Mouse (Mus musculus) midbrain, embryonic 14.5 days (tissue): ENCODE measurements around the gene Tpk1. TPM values are rescaled to one million over a fixed set of nuclear protein-coding genes. Genes with fewer than 3 reads are reported as not detected.
"Not testable (repeated sequence)": the region's sequence is repeated elsewhere in the genome, so short reads cannot be mapped to it uniquely, and the experiment has no call there.

Experiments used
- ATAC-seq: fragments of 200-750 bp; cut with Nextera tagmentation; 2 replicates; pipeline ENCODE4 v1.8.0; 2017; ENCODE audit warnings: moderate number of reproducible peaks, moderate library complexity; ENCODE audit not compliant: low FRiP score, low TSS enrichment
- DNase-seq: peaks from one replicate; pipeline ENCODE4 v3.0.0-alpha.2; 2015
- H3K27ac ChIP-seq: fragments of 300-500 bp; sonication (generic); replicated peaks from 2 replicates; pipeline ENCODE4 v1.5.1; 2014; ENCODE audit warnings: mild to moderate bottlenecking, low read depth, low read length, moderate library complexity
- H3K27me3 ChIP-seq: fragments of 300-500 bp; sonication (generic); 2 replicates; pipeline ENCODE4 v1.6.1; 2014; ENCODE audit warnings: low read length, control low read depth, mixed read lengths; ENCODE audit not compliant: control insufficient read depth, insufficient read depth
- H3K36me3 ChIP-seq: fragments of 300-500 bp; sonication (generic); 2 replicates; pipeline ENCODE4 v1.6.1; 2014; ENCODE audit warnings: low read length, control low read depth; ENCODE audit not compliant: control insufficient read depth, insufficient read depth
- H3K4me1 ChIP-seq: fragments of 300-500 bp; sonication (generic); 2 replicates; pipeline ENCODE4 v1.6.1; 2014; ENCODE audit warnings: mild to moderate bottlenecking, antibody characterized with exemption, low read length, control low read depth; ENCODE audit not compliant: control insufficient read depth, insufficient read depth
- H3K4me2 ChIP-seq: fragments of 300-500 bp; sonication (generic); 2 replicates; pipeline ENCODE4 v1.6.1; 2014; ENCODE audit warnings: mild to moderate bottlenecking, low read length, moderate library complexity
- H3K4me3 ChIP-seq: fragments of 300-500 bp; sonication (generic); replicated peaks from 2 replicates; pipeline ENCODE4 v1.5.1; 2014; ENCODE audit warnings: low read depth, low read length
- H3K9ac ChIP-seq: fragments of 300-500 bp; sonication (generic); replicated peaks from 2 replicates; pipeline ENCODE4 v1.6.1; 2014; ENCODE audit warnings: mild to moderate bottlenecking, low read length, moderate library complexity
- H3K9me3 ChIP-seq: fragments of 300-500 bp; sonication (generic); 2 replicates; pipeline ENCODE4 v1.6.1; 2016; ENCODE audit warnings: low read length, control low read depth, mixed read lengths; ENCODE audit not compliant: control insufficient read depth
- WGBS: fragments of 180-500 bp; shearing (Covaris S2); extraction: QIAGEN DNeasy Blood & Tissue Kit; methylation state at CpG from one replicate; pipeline ENCODE4 v1.1.7; 2014; 5-methylcytosine and 5-hydroxymethylcytosine counted together
- polyA plus RNA-seq: library from polyadenylated mRNA; unstranded; fragments of >200 nt; fragmentation: Nextera tagmentation; extraction: Ambion mirVana; gene quantifications from 2 replicates; pipeline ENCODE4 v1.2.1, GENCODE M21; 2014

Tpk1 gene
- polyA plus RNA-seq, 1 experiment from 2014 or later, result 6.9 TPM

DNA sequence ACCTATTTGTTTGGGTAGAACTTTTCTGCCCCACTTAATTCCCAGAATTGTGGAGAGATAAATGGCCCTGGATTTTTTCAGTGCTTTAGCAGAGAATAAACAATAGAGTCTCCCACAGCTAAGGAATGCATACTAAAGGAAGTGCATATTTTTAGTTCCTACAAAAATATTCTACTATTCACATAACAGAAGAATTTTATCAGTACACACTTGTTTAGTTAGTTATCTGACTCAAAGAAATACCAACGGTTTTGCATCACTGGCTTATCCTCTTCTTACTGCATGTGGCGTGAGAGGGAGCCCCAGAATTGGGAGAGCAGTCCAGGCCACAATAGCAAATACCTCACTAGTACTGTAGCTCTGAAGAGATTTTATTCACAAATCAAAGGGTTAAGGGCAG lies 141.1 kb downstream of the Tpk1 start:
- Histone ChIP-seq H3K4me2 (no peak overlapping the region), H3K4me3 (no peak overlapping the region), H3K4me1 (no peaks in the 10 kb centered on the region), H3K27ac (no peak overlapping the region), H3K27me3 (no peaks in the 10 kb centered on the region), H3K9me3 (no peaks in the 10 kb centered on the region), H3K36me3 (no peaks in the 10 kb centered on the region), H3K9ac (no peak overlapping the region)
- 80% methylated on average over 2 of the region's 2 CpGs for WGBS
- ATAC-seq, result no peak
- DNase-seq, result no peak

DNA sequence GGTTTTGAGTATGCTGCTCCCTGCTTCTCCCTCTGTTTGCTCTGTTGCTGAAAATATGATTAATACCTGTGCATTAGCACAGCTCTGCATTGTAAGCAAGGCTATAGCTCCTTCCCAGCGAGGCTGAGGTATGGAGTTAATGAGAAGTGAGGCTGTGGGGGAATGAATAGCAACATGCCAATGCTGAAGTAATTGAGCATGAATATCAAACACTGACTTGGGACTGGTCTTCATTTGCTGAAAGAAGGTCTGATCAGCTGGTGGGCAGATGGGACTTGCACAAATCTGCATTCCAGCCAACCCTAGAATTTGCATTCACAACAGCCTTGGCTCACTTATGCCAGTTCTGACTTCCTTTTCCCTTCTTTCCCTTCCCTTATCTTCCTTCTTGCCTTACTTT lies 144.0 kb downstream of the Tpk1 start:
- 47% methylated on average over 1 of the region's 1 CpGs for WGBS
- H3K4me3 ChIP-seq, result no peak overlapping the region
- H3K36me3 ChIP-seq, result no peaks in the 10 kb centered on the region
- H3K4me1 ChIP-seq, result no peaks in the 10 kb centered on the region
- ATAC-seq (no peak), DNase-seq (peak; percentile 22)
- H3K27me3 ChIP-seq, result no peaks in the 10 kb centered on the region
- no peak overlapping the region for H3K4me2 ChIP-seq
- no peaks in the 10 kb centered on the region for H3K9me3 ChIP-seq
- H3K27ac ChIP-seq, result no peak overlapping the region
- no peak overlapping the region for H3K9ac ChIP-seq

DNA sequence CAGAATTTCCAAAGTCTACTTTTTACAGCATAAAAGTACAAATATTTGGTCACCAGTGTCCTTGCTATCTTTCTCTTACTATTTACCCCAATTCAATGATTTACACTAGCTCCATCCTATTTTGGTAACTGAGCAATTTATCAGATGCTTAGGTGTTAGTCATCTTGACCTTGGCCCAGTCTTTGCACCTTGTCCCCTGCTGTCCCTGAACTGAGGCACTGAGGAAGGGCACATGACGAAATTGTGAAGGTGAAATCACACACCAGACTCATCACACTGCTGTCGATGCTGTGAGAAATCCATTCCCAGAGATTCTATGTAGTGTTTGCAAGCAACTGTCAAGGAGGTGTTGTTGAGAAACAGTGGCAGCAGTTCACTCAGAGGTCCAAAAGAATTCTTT lies 145.9 kb downstream of the Tpk1 start:
- H3K36me3 ChIP-seq, result no peaks in the 10 kb centered on the region
- WGBS, result 37% methylated on average over 2 of the region's 2 CpGs
- H3K27me3 ChIP-seq, result no peaks in the 10 kb centered on the region
- H3K9ac ChIP-seq, result no peak overlapping the region
- DNase-seq (no peak), ATAC-seq (no peak)
- H3K9me3 ChIP-seq, result no peaks in the 10 kb centered on the region
- H3K4me2 ChIP-seq, result no peak overlapping the region
- no peaks in the 10 kb centered on the region for H3K4me1 ChIP-seq
- no peak overlapping the region for H3K27ac ChIP-seq
- H3K4me3 ChIP-seq, result no peak overlapping the region

DNA sequence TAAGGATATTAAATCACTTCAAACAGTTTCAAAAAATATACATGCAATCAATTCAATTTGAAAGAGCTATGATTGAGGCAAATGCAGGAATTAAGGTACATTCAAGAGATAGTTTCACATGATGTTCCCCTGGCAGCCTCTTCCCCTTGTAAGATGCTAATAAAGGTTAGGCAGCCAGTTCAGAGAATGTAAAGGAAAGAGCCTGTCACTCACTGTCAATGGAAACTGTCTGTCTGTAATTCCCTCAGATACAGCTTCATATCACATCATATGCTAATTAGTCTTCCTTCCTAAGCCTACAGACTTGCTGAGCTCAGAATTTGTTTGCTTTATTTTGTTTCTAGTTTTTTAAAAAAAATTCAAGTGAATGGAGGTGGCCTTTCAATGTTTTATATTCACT lies 147.7 kb downstream of the Tpk1 start:
- Histone ChIP-seq H3K27me3 (no peaks in the 10 kb centered on the region), H3K4me3 (no peak overlapping the region), H3K36me3 (no peaks in the 10 kb centered on the region), H3K9ac (no peak overlapping the region), H3K9me3 (no peaks in the 10 kb centered on the region), H3K27ac (no peak overlapping the region), H3K4me1 (no peaks in the 10 kb centered on the region), H3K4me2 (no peak overlapping the region)
- DNase-seq, result no peak
- no peak for ATAC-seq

GRCm38 (mm10) chr6:43517316-43517655 lies 148.8 kb downstream of the Tpk1 start:
- no peak for ATAC-seq
- Histone ChIP-seq H3K9me3 (no peaks in the 10 kb centered on the region), H3K4me2 (no peak overlapping the region), H3K4me3 (no peak overlapping the region), H3K27ac (no peak overlapping the region), H3K27me3 (no peaks in the 10 kb centered on the region), H3K4me1 (no peaks in the 10 kb centered on the region), H3K36me3 (no peaks in the 10 kb centered on the region), H3K9ac (no peak overlapping the region)
- 85% methylated on average over 2 of the region's 2 CpGs for WGBS
- no peak for DNase-seq

- H3K9me3 ChIP-seq, result no peaks in the 10 kb centered on the region
- no peaks in the 10 kb centered on the region for H3K36me3 ChIP-seq
- H3K27me3 ChIP-seq, result no peaks in the 10 kb centered on the region
- no peak for ATAC-seq
- H3K4me2 ChIP-seq, result no peak overlapping the region
- no peak overlapping the region for H3K4me3 ChIP-seq
- H3K4me1 ChIP-seq, result no peaks in the 10 kb centered on the region
- H3K9ac ChIP-seq, result no peak overlapping the region
- H3K27ac ChIP-seq, result no peak overlapping the region
- DNase-seq, result no peak
- 97% methylated on average over 2 of the region's 2 CpGs for WGBS
Observed at GRCm38 (mm10) chr6:43516593-43517315, 149.3 kb downstream of the Tpk1 start.

GRCm38 (mm10) chr6:43506686-43507385 lies 159.2 kb downstream of the Tpk1 start:
- 94% methylated on average over 2 of the region's 2 CpGs for WGBS
- DNase-seq, H3K27me3 ChIP-seq, H3K27ac ChIP-seq, ATAC-seq, H3K9ac ChIP-seq, H3K4me1 ChIP-seq, H3K4me2 ChIP-seq, H3K36me3 ChIP-seq, H3K9me3 ChIP-seq, H3K4me3 ChIP-seq: not testable (repeated sequence)

DNA sequence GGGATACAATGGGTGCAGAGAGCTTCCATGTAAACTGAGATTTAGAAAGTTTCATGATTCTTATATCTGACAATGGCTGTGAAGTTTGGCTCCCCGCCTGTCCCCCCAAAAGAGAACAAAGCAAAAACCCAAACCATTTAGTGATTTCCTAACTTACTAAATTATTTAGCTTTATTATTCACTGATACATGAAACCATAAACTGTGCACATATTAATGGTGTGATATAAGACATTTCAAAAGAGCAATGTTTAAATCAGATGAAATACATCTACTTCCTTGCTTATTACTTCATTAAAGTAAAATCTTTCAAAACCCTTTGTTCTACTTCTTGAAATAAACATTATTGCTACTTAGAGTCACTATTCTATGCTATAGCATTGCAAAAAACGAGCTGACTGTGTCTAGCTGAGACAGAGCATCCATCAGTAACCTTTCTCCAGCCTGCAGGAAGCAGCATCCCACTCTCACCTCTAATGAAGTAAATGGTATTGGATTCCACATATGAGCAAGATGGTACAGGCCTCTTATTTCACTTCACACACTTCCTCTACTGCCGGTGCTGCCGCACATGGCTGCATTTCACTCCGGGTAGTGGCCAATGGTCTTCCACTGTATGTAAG lies 161.4 kb downstream of the Tpk1 start:
- 84% methylated on average over 5 of the region's 5 CpGs for WGBS
- ATAC-seq, result no peak
- Histone ChIP-seq H3K4me2 (no peak overlapping the region), H3K9me3 (no peaks in the 10 kb centered on the region), H3K27me3 (no peaks in the 10 kb centered on the region), H3K27ac (no peak overlapping the region), H3K36me3 (no peaks in the 10 kb centered on the region), H3K4me1 (no peaks in the 10 kb centered on the region), H3K9ac (no peak overlapping the region), H3K4me3 (no peak overlapping the region)
- no peak for DNase-seq

- Histone ChIP-seq H3K4me3 (no peak overlapping the region), H3K9ac (no peak overlapping the region), H3K4me1 (no peaks in the 10 kb centered on the region), H3K27me3 (no peaks in the 10 kb centered on the region), H3K36me3 (no peaks in the 10 kb centered on the region), H3K9me3 (no peaks in the 10 kb centered on the region), H3K4me2 (no peak overlapping the region), H3K27ac (no peak overlapping the region)
- DNase-seq (peak; percentile 23), ATAC-seq (no peak)
Observed at GRCm38 (mm10) chr6:43492367-43492766, 173.7 kb downstream of the Tpk1 start.
